Mouse (Mus musculus): ENCODE measurements around the gene Eva1a. TPM values are rescaled to one million over a fixed set of nuclear protein-coding genes. Genes with fewer than 3 reads are reported as not detected.

Gene Eva1a
- 17.1 and 17.3 TPM in 2 replicates for polyA plus RNA-seq (2012; rRNA removed)

- Histone ChIP-seq H3K27ac (ENCODE audit: insufficient read depth, low read length) (peak within 1 kb of the TSS; percentile 24), H3K4me1 (ENCODE audit: control insufficient read depth, insufficient read depth, low read length) (no peaks in the 10 kb centered on the region), H3K4me3 (ENCODE audit: insufficient read depth, low read length) (peak within 1 kb of the TSS; percentile 44)
- TF ChIP-seq POLR2A (IDR thresholded peaks at IDR 0.05; ENCODE audit: extremely low read depth, insufficient read depth, low read length), result no peak
Measured at GRCm38 (mm10) chr6:82040834-82041487, at the start of gene Eva1a. Eva1a (plus strand) TSS chr6:82041043.

GRCm38 (mm10) chr6:82012392-82012791 is 28.5 kb upstream of the Eva1a start:
- Histone ChIP-seq H3K4me3 (ENCODE audit: insufficient read depth, low read length) (no peak overlapping the region), H3K27ac (ENCODE audit: insufficient read depth, low read length) (no peak overlapping the region), H3K4me1 (ENCODE audit: control insufficient read depth, insufficient read depth, low read length) (no peaks in the 10 kb centered on the region)
- TF ChIP-seq POLR2A (IDR thresholded peaks at IDR 0.05; ENCODE audit: extremely low read depth, insufficient read depth, low read length) (no peak), CTCF (IDR thresholded peaks at IDR 0.05; ENCODE audit: extremely low read depth, insufficient read depth, low read length) (no peak)

GRCm38 (mm10) chr6:82021074-82021473 is 19.8 kb upstream of the Eva1a start:
- TF ChIP-seq POLR2A (IDR thresholded peaks at IDR 0.05; ENCODE audit: extremely low read depth, insufficient read depth, low read length) (no peak), CTCF (IDR thresholded peaks at IDR 0.05; ENCODE audit: extremely low read depth, insufficient read depth, low read length) (no peak)
- Histone ChIP-seq H3K4me1 (ENCODE audit: control insufficient read depth, insufficient read depth, low read length) (no peaks in the 10 kb centered on the region), H3K4me3 (ENCODE audit: insufficient read depth, low read length) (no peak overlapping the region), H3K27ac (ENCODE audit: insufficient read depth, low read length) (no peak overlapping the region)

GRCm38 (mm10) chr6:82021494-82021893 is 19.3 kb upstream of the Eva1a start:
- H3K4me1 ChIP-seq (ENCODE audit: control insufficient read depth, insufficient read depth, low read length), result no peaks in the 10 kb centered on the region
- TF ChIP-seq CTCF (IDR thresholded peaks at IDR 0.05; ENCODE audit: extremely low read depth, insufficient read depth, low read length) (no peak), POLR2A (IDR thresholded peaks at IDR 0.05; ENCODE audit: extremely low read depth, insufficient read depth, low read length) (no peak)
- H3K27ac ChIP-seq (ENCODE audit: insufficient read depth, low read length), result no peak overlapping the region
- H3K4me3 ChIP-seq (ENCODE audit: insufficient read depth, low read length), result no peak overlapping the region

- no peak for TF ChIP-seq CTCF (IDR thresholded peaks at IDR 0.05; ENCODE audit: extremely low read depth, insufficient read depth, low read length)
- TF ChIP-seq POLR2A (IDR thresholded peaks at IDR 0.05; ENCODE audit: extremely low read depth, insufficient read depth, low read length), result no peak
- Histone ChIP-seq H3K27ac (ENCODE audit: insufficient read depth, low read length) (no peak overlapping the region), H3K4me3 (ENCODE audit: insufficient read depth, low read length) (no peak overlapping the region), H3K4me1 (ENCODE audit: control insufficient read depth, insufficient read depth, low read length) (no peaks in the 10 kb centered on the region)
Measured at GRCm38 (mm10) chr6:82029611-82030510, 11.0 kb upstream of the Eva1a start.

GRCm38 (mm10) chr6:82030511-82030884 is 10.3 kb upstream of the Eva1a start:
- Histone ChIP-seq H3K27ac (ENCODE audit: insufficient read depth, low read length) (no peak overlapping the region), H3K4me1 (ENCODE audit: control insufficient read depth, insufficient read depth, low read length) (no peaks in the 10 kb centered on the region), H3K4me3 (ENCODE audit: insufficient read depth, low read length) (no peak overlapping the region)
- no peak for TF ChIP-seq CTCF (IDR thresholded peaks at IDR 0.05; ENCODE audit: extremely low read depth, insufficient read depth, low read length)
- TF ChIP-seq POLR2A (IDR thresholded peaks at IDR 0.05; ENCODE audit: extremely low read depth, insufficient read depth, low read length), result no peak

GRCm38 (mm10) chr6:82037211-82037610 is 3.6 kb upstream of the Eva1a start:
- TF ChIP-seq CTCF (IDR thresholded peaks at IDR 0.05; ENCODE audit: extremely low read depth, insufficient read depth, low read length), result no peak
- no peak for TF ChIP-seq POLR2A (IDR thresholded peaks at IDR 0.05; ENCODE audit: extremely low read depth, insufficient read depth, low read length)
- Histone ChIP-seq H3K4me1 (ENCODE audit: control insufficient read depth, insufficient read depth, low read length) (no peaks in the 10 kb centered on the region), H3K4me3 (ENCODE audit: insufficient read depth, low read length) (no peak overlapping the region), H3K27ac (ENCODE audit: insufficient read depth, low read length) (no peak overlapping the region)

GRCm38 (mm10) chr6:82039193-82039592 is 1.6 kb upstream of the Eva1a start:
- Histone ChIP-seq H3K4me3 (ENCODE audit: insufficient read depth, low read length) (no peak overlapping the region), H3K27ac (ENCODE audit: insufficient read depth, low read length) (no peak overlapping the region), H3K4me1 (ENCODE audit: control insufficient read depth, insufficient read depth, low read length) (no peaks in the 10 kb centered on the region)
- TF ChIP-seq CTCF (IDR thresholded peaks at IDR 0.05; ENCODE audit: extremely low read depth, insufficient read depth, low read length) (no peak), POLR2A (IDR thresholded peaks at IDR 0.05; ENCODE audit: extremely low read depth, insufficient read depth, low read length) (no peak)

GRCm38 (mm10) chr6:82039968-82040367 is 875 bp upstream of the Eva1a start:
- Histone ChIP-seq H3K4me1 (ENCODE audit: control insufficient read depth, insufficient read depth, low read length) (no peaks in the 10 kb centered on the region), H3K27ac (ENCODE audit: insufficient read depth, low read length) (no peak overlapping the region), H3K4me3 (ENCODE audit: insufficient read depth, low read length) (no peak overlapping the region)
- TF ChIP-seq POLR2A (IDR thresholded peaks at IDR 0.05; ENCODE audit: extremely low read depth, insufficient read depth, low read length), result no peak
- no peak for TF ChIP-seq CTCF (IDR thresholded peaks at IDR 0.05; ENCODE audit: extremely low read depth, insufficient read depth, low read length)

Data from cortical plate, adult 2 months (tissue).